In genomic region chr9:18431687-18432086, GRCm38 (mm10) we compare ENCODE assay signal across 14 mouse cellular contexts. TPM values are rescaled to one million over a fixed set of nuclear protein-coding genes. Genes with fewer than 3 reads are reported as not detected.
DNase-seq lines count a peak whose midpoint lies in the region; ATAC-seq and TF ChIP-seq lines count a peak whose summit lies in the region.
"Had no signal": no experiment of that assay in that cellular context is flagged by ENCODE, and none has a peak within 500 bp of the region (broad histone marks: within the 10 kb centered on the region; RNA-seq: fewer than 3 reads in every experiment).

No protein-coding gene starts in this region.

- ATAC-seq in hindbrain, postnatal 0 days = no peak
- ATAC-seq in hindbrain, embryonic 12.5 days (ENCODE audit: low FRiP score) = no peak

- 57% methylated on average over 10 of the region's 10 CpGs for WGBS in hindbrain, postnatal 0 days
- 90% methylated on average over 10 of the region's 10 CpGs for WGBS in hindbrain, embryonic 12.5 days
- whole genome bisulfite sequencing in kidney, adult 2 months = 73% methylated on average over 10 of the region's 10 CpGs

- DNase-seq in cerebellum, postnatal 10 days = peak; percentile 81
- no peak for DNase-seq in cerebellum, adult 9-10 months
- DNase-seq in hindbrain, postnatal 0 days (ENCODE audit: low spot score) = peak; percentile 56
- peak; percentile 5 for DNase-seq in right cerebral cortex, postnatal 4 days
- no peak for DNase-seq in right cerebral cortex, postnatal 25 days
- no peak for DNase-seq in kidney, adult 8-10 months
- no peak for DNase-seq in kidney, adult 2 months
- DNase-seq: kidney, adult 11 months had no signal

- no peak for TF ChIP-seq CTCF in hindbrain, postnatal 0 days (IDR thresholded peaks at IDR 0.05; ENCODE audit: low read depth)
- no peak for TF ChIP-seq CTCF in kidney, adult 2 months (conservative IDR thresholded peaks at IDR 0.05; ENCODE audit: insufficient read depth, insufficient read length, low read depth, low read length)

- no peaks in the 10 kb centered on the region for H3K4me1 ChIP-seq in hindbrain, postnatal 0 days (ENCODE audit: insufficient read depth, low read length)
- H3K4me1 ChIP-seq in hindbrain, embryonic 12.5 days = no peaks in the 10 kb centered on the region
- no peaks in the 10 kb centered on the region for H3K4me1 ChIP-seq in kidney, adult 2 months (ENCODE audit: control insufficient read depth, insufficient read depth, low read length)
- H3K4me1 ChIP-seq: lung, embryonic 15.5 days; stomach, embryonic 15.5 days had no signal

- no peaks in the 10 kb centered on the region for H3K9me3 ChIP-seq in hindbrain, postnatal 0 days (ENCODE audit: low read length)
- H3K9me3 ChIP-seq in hindbrain, embryonic 12.5 days (replicated peaks) = no peaks in the 10 kb centered on the region
- H3K9me3 ChIP-seq: heart, embryonic 13.5 days; lung, embryonic 15.5 days; stomach, embryonic 15.5 days had no signal

- H3K27me3 ChIP-seq in hindbrain, postnatal 0 days (ENCODE audit: insufficient read depth, low read length) = no peaks in the 10 kb centered on the region
- H3K27me3 ChIP-seq in hindbrain, embryonic 12.5 days = no peaks in the 10 kb centered on the region
- no peaks in the 10 kb centered on the region for H3K27me3 ChIP-seq in kidney, adult 2 months (replicated peaks; ENCODE audit: control insufficient read depth, insufficient read depth, low read length)
- H3K27me3 ChIP-seq: heart, embryonic 13.5 days; lung, embryonic 15.5 days; stomach, embryonic 15.5 days had no signal

- no peak overlapping the region for H3K9ac ChIP-seq in hindbrain, postnatal 0 days (replicated peaks; ENCODE audit: low read length)
- no peak overlapping the region for H3K9ac ChIP-seq in hindbrain, embryonic 12.5 days
- H3K9ac ChIP-seq: heart, embryonic 13.5 days; lung, embryonic 15.5 days; stomach, embryonic 15.5 days had no signal

- no peak overlapping the region for H3K4me2 ChIP-seq in hindbrain, postnatal 0 days (ENCODE audit: low read depth, low read length)
- no peak overlapping the region for H3K4me2 ChIP-seq in hindbrain, embryonic 12.5 days (replicated peaks)
- H3K4me2 ChIP-seq: heart, embryonic 13.5 days; lung, embryonic 15.5 days; stomach, embryonic 15.5 days had no signal

- H3K27ac ChIP-seq in hindbrain, postnatal 0 days = no peak overlapping the region
- no peak overlapping the region for H3K27ac ChIP-seq in hindbrain, embryonic 12.5 days
- no peak overlapping the region for H3K27ac ChIP-seq in kidney, adult 2 months (ENCODE audit: insufficient read depth, low read depth, low read length)
- H3K27ac ChIP-seq: heart, embryonic 13.5 days; lung, embryonic 15.5 days; stomach, embryonic 15.5 days had no signal

- H3K4me3 ChIP-seq in hindbrain, postnatal 0 days (ENCODE audit: low read length) = no peak overlapping the region
- no peak overlapping the region for H3K4me3 ChIP-seq in hindbrain, embryonic 12.5 days
- H3K4me3 ChIP-seq in kidney, adult 2 months (ENCODE audit: insufficient read depth, low read depth, low read length) = no peak overlapping the region
- H3K4me3 ChIP-seq: heart, embryonic 13.5 days; lung, embryonic 15.5 days; stomach, embryonic 15.5 days had no signal

- no peaks in the 10 kb centered on the region for H3K36me3 ChIP-seq in hindbrain, postnatal 0 days (ENCODE audit: insufficient read depth, low read length)
- no peaks in the 10 kb centered on the region for H3K36me3 ChIP-seq in hindbrain, embryonic 12.5 days
- H3K36me3 ChIP-seq in kidney, adult 2 months (ENCODE audit: control insufficient read depth, insufficient read depth, low read length) = no peaks in the 10 kb centered on the region
- H3K36me3 ChIP-seq: heart, embryonic 13.5 days; lung, embryonic 15.5 days; stomach, embryonic 15.5 days had no signal

- TF ChIP-seq POLR2A in kidney, adult 2 months (IDR thresholded peaks at IDR 0.05; ENCODE audit: low read depth, low read length) = no peak

RNA-seq across cellular contexts. Expression of gene Mbd3l2, which starts 1.2 kb away (rescaled TPM):
- total RNA-seq in hindbrain, postnatal 0 days (2014; rRNA removed) = not detected in 2 replicates
- 0.06 and 0.09 TPM in 2 replicates for polyA plus RNA-seq in hindbrain, postnatal 0 days (2015; fragmentation: Nextera tagmentation; extraction: Ambion mirVana)
- polyA plus RNA-seq in hindbrain, embryonic 12.5 days (2016; fragmentation: Nextera tagmentation; extraction: Ambion mirVana) = not detected in 2 replicates
- polyA plus RNA-seq in kidney, adult 2 months (2012; rRNA removed) = not detected in 2 replicates
- total RNA-seq: left cerebral cortex, postnatal 10 days; monocyte, adult 5-6 weeks had no signal
- polyA plus RNA-seq: heart, embryonic 13.5 days; lung, embryonic 15.5 days; stomach, embryonic 15.5 days had no signal

RNA-seq across cellular contexts. Expression of gene Ubtfl1, which starts 27.5 kb away (rescaled TPM):
- total RNA-seq in hindbrain, postnatal 0 days (2014; rRNA removed) = not detected in 2 replicates
- polyA plus RNA-seq in hindbrain, postnatal 0 days (2015; fragmentation: Nextera tagmentation; extraction: Ambion mirVana) = not detected in 2 replicates
- polyA plus RNA-seq in hindbrain, embryonic 12.5 days (2016; fragmentation: Nextera tagmentation; extraction: Ambion mirVana) = not detected in 2 replicates
- not detected in 2 replicates for polyA plus RNA-seq in kidney, adult 2 months (2012; rRNA removed)
- total RNA-seq: left cerebral cortex, postnatal 10 days; monocyte, adult 5-6 weeks had no signal
- polyA plus RNA-seq: heart, embryonic 13.5 days; lung, embryonic 15.5 days; stomach, embryonic 15.5 days had no signal

RNA-seq across cellular contexts. Expression of gene Naalad2, which starts 28.9 kb away (rescaled TPM):
- total RNA-seq in hindbrain, postnatal 0 days (2014; rRNA removed) = 0.83 and 1.4 TPM in 2 replicates
- 0.88 and 1.0 TPM in 2 replicates for polyA plus RNA-seq in hindbrain, postnatal 0 days (2015; fragmentation: Nextera tagmentation; extraction: Ambion mirVana)
- 2.8 and 2.9 TPM in 2 replicates for polyA plus RNA-seq in hindbrain, embryonic 12.5 days (2016; fragmentation: Nextera tagmentation; extraction: Ambion mirVana)
- polyA plus RNA-seq in kidney, adult 2 months (2012; rRNA removed) = 1.0 and 1.6 TPM in 2 replicates
- total RNA-seq: monocyte, adult 5-6 weeks had no signal

RNA-seq across cellular contexts. Expression of gene Zfp558, which starts 46.4 kb away (rescaled TPM):
- 21.4 and 28.9 TPM in 2 replicates for total RNA-seq in hindbrain, postnatal 0 days (2014; rRNA removed)
- 14.0 and 17.8 TPM in 2 replicates for polyA plus RNA-seq in hindbrain, postnatal 0 days (2015; fragmentation: Nextera tagmentation; extraction: Ambion mirVana)
- polyA plus RNA-seq in hindbrain, embryonic 12.5 days (2016; fragmentation: Nextera tagmentation; extraction: Ambion mirVana) = 26.3 and 27.3 TPM in 2 replicates
- 0.23 and 0.44 TPM in 2 replicates for polyA plus RNA-seq in kidney, adult 2 months (2012; rRNA removed)
- total RNA-seq: monocyte, adult 5-6 weeks had no signal

RNA-seq across cellular contexts. Expression of gene Mbd3l1, which starts 46.5 kb away (rescaled TPM):
- not detected in 2 replicates for total RNA-seq in hindbrain, postnatal 0 days (2014; rRNA removed)
- polyA plus RNA-seq in hindbrain, postnatal 0 days (2015; fragmentation: Nextera tagmentation; extraction: Ambion mirVana) = not detected in 2 replicates
- polyA plus RNA-seq in hindbrain, embryonic 12.5 days (2016; fragmentation: Nextera tagmentation; extraction: Ambion mirVana) = not detected in 2 replicates
- polyA plus RNA-seq in kidney, adult 2 months (2012; rRNA removed) = not detected in 2 replicates
- total RNA-seq: left cerebral cortex, postnatal 10 days; monocyte, adult 5-6 weeks had no signal
- polyA plus RNA-seq: heart, embryonic 13.5 days; lung, embryonic 15.5 days; stomach, embryonic 15.5 days had no signal

Comparison
In these comparisons a context has a peak if more than half of its experiments do, and no peak if none do; other contexts are left out.
1. DNase-seq: peak in cerebellum, postnatal 10 days (2 of 2), hindbrain, postnatal 0 days (single experiment) and right cerebral cortex, postnatal 4 days (single experiment); none in cerebellum, adult 9-10 months (single experiment), right cerebral cortex, postnatal 25 days (single experiment), kidney, adult 8-10 months (0 of 2) and kidney, adult 2 months (single experiment).